Mouse (Mus musculus) thymus, adult 2 months (tissue): ENCODE data around the gene Gm45213. TPM values are rescaled to one million over a fixed set of nuclear protein-coding genes. Genes with fewer than 3 reads are reported as not detected.

ENCODE experiments used
- DNase-seq: peaks from one replicate; pipeline ENCODE4 v3.0.0; 2021
- H3K27ac ChIP-seq: fragments of 200-500 bp; 2 replicates; pipeline ENCODE4 v1.5.1; 2012; ENCODE audit warnings: low read length, control low read depth; ENCODE audit not compliant: control insufficient read depth, insufficient read depth
- H3K27me3 ChIP-seq: fragments of 200-500 bp; 2 replicates; pipeline ENCODE4 v1.6.1; 2012; ENCODE audit warnings: mild to moderate bottlenecking, low read length, moderate library complexity, mixed read lengths; ENCODE audit not compliant: control insufficient read depth, insufficient read depth
- H3K36me3 ChIP-seq: fragments of 200-500 bp; 2 replicates; pipeline ENCODE4 v1.6.1; 2012; ENCODE audit warnings: mild to moderate bottlenecking, low read length, moderate library complexity; ENCODE audit not compliant: control insufficient read depth, insufficient read depth
- H3K4me1 ChIP-seq: fragments of 200-500 bp; replicated peaks from 2 replicates; pipeline ENCODE4 v1.6.1; 2012; ENCODE audit warnings: low read length; ENCODE audit not compliant: control insufficient read depth, insufficient read depth
- H3K4me3 ChIP-seq: fragments of 200-500 bp; 2 replicates; pipeline ENCODE4 v1.5.1; 2012; ENCODE audit warnings: mild to moderate bottlenecking, low read length, control low read depth, moderate library complexity; ENCODE audit not compliant: control insufficient read depth, insufficient read depth
- CTCF ChIP-seq: fragments of 200-500 bp; IDR thresholded peaks from 2 replicates; pipeline ENCODE4 v1.5.1; 2012; ENCODE audit warnings: mild to moderate bottlenecking, control low read depth, low read length, moderate library complexity, borderline replicate concordance; ENCODE audit not compliant: control insufficient read depth, poor library complexity, insufficient read depth; ENCODE audit errors: extremely low read depth
- POLR2A ChIP-seq: fragments of 200-500 bp; IDR thresholded peaks from 2 replicates; pipeline ENCODE4 v1.6.1; 2012; ENCODE audit warnings: mild to moderate bottlenecking, low read length, control low read depth, moderate library complexity; ENCODE audit not compliant: control insufficient read depth, poor library complexity, insufficient read depth; ENCODE audit errors: extremely low read depth
- WGBS: fragments of 180-500 bp; shearing (Covaris S2); methylation state at CpG from one replicate; pipeline ENCODE4 v1.1.7; 2018; 5-methylcytosine and 5-hydroxymethylcytosine counted together
- polyA plus RNA-seq: library from polyadenylated mRNA; depleted of rRNA; stranded (reverse); fragments of >200 nt; gene quantifications from 2 replicates; pipeline ENCODE4 v1.2.3, GENCODE M21; 2012; rRNA removed

The Gm45213 gene
- not detected in 2 replicates for polyA plus RNA-seq

DNA sequence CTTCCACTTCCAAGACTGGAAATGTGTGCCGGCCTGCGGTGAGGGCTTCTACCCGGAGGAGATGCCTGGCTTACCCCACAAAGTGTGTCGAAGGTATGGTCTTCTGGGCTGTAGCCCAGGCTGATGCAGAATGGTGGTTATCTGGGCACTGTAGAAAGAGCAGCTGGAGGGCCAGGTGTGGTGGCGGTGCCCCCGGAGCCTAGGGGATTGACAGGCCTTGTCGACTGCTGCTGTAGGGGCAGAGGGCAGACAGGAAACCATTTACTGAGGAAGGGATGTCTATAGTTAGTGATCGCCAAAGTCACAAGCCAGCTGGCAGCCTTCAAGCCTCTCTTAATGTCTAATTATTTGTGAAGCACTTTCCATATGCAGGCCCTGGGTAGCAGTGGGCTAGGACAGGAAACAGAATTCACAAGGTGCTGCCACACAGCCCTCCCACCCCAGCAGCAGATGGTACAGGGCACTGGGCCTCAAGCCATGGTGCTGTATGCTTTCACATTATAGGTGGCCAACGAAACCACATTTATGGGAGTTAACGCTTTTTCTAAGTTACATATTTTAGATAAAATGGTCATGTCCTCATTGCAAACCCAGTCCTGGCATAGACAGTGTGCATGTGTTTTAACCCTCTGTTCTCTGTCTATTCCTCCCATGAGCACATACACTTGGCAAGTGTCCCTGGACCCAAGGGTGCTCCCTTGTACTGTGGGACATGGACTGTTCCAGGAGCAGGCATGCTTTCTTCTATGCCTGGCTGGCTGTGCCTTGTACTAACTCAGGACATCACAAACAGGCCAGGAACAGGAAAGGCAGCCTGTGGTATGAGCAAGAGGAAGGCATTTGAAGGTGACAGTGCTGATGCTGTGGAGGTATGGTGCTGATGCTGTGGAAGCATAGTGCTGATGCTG lies at the start of gene Gm45213:
TSS of gene Gm45213 (plus strand) at position 51 of the 908 bp plus-strand sequence.
- Histone ChIP-seq H3K36me3 (no peaks in the 10 kb centered on the region), H3K4me3 (no peak within 1 kb of the TSS), H3K4me1 (peaks cover 5% of the 10 kb centered on the region; the same call in 1 of the 2 replicates), H3K27me3 (no peaks in the 10 kb centered on the region), H3K27ac (no peak within 1 kb of the TSS)
- 17% methylated on average over 10 of the region's 10 CpGs for WGBS
- no peak for TF ChIP-seq POLR2A
- no peak for TF ChIP-seq CTCF
- DNase-seq, result peak; percentile 21

DNA sequence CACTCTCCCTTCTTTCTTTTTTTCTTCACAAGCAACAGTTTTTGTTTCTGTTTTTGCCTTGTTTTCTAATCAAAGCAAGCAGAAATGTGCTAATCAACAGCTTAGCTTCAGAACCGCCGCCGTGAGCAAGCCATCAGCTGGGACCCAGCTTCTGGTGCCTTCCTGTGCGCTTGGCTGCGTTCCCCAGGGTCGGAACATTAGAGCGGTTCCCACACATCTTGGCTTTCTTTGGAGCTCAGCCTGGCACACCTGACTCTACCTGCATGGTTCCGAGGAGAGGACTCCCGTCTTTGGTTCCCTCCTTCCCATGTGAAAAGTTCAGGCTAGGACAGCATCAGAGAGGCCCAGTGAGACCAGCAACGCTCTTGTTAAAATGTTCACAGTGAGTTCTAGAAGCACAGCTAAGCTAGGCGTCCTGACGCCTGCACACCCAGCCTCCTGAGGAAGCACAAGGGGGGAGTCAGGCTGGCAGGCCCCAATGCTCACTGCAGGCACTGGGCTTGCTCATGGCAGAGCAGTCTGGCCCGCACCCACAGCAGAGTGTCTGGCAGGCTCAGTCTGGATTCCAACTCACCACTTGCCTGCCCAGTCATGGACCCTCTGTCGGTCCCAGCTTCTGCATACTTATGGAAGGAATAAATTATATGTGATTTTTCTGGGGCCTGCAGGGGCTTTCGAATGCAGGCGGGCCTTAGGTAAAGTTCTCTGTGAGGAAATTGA lies 42.2 kb upstream of the Gm45213 start:
- Histone ChIP-seq H3K36me3 (no peaks in the 10 kb centered on the region), H3K4me1 (no peaks in the 10 kb centered on the region), H3K27me3 (no peaks in the 10 kb centered on the region), H3K4me3 (no peak overlapping the region), H3K27ac (no peak overlapping the region)
- TF ChIP-seq CTCF (no peak), POLR2A (no peak)
- DNase-seq, result no peak
- 94% methylated on average over 16 of the region's 16 CpGs for WGBS

DNA sequence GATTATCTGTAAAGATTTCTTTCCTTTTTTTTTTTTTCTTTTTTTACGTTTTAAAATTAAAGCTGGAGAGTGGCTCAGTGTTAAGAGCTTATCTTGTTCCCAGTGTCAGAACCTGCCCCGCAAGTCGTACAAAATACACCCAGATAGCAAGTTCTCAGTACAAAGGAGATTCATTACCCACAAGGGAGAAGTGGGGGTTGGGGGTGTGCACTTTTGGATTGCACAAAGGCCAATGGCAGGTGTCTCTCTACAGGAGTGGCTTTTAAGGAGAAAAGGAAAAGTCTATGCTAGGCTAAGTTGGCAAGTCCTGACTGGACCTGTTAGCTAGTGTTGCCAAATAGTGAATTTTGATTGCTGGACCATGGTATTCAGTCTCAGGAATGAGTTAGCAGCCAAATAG lies 41.6 kb upstream of the Gm45213 start:
- no peaks in the 10 kb centered on the region for H3K4me1 ChIP-seq
- no peaks in the 10 kb centered on the region for H3K36me3 ChIP-seq
- H3K27ac ChIP-seq, result no peak overlapping the region
- 84% methylated on average over 3 of the region's 3 CpGs for WGBS
- no peaks in the 10 kb centered on the region for H3K27me3 ChIP-seq
- H3K4me3 ChIP-seq, result no peak overlapping the region
- TF ChIP-seq CTCF (no peak), POLR2A (no peak)
- no peak for DNase-seq

DNA sequence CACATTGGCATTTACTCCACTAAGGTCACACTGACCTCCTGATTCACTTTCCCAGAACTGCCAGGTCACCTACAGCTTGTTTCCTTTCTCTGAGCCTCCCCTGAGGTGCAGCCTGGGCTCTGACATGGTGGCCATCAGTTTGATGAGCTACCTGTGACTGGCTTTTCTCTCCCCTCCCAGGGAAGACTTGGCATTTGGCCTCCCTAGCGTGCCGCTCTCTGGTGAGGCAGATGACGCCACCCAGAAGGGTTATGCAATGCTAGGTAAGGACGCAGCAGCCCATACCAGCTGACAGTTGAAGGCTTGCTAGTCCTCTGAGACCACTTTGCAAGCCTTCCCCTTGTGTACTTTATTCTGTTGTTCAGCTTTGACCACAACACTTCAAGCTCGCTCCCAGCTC lies 40.0 kb upstream of the Gm45213 start:
- Histone ChIP-seq H3K4me1 (no peaks in the 10 kb centered on the region), H3K4me3 (no peak overlapping the region), H3K27ac (no peak overlapping the region), H3K36me3 (no peaks in the 10 kb centered on the region), H3K27me3 (no peaks in the 10 kb centered on the region)
- DNase-seq, result no peak
- WGBS, result 90% methylated on average over 5 of the region's 5 CpGs
- TF ChIP-seq CTCF (no peak), POLR2A (no peak)

DNA sequence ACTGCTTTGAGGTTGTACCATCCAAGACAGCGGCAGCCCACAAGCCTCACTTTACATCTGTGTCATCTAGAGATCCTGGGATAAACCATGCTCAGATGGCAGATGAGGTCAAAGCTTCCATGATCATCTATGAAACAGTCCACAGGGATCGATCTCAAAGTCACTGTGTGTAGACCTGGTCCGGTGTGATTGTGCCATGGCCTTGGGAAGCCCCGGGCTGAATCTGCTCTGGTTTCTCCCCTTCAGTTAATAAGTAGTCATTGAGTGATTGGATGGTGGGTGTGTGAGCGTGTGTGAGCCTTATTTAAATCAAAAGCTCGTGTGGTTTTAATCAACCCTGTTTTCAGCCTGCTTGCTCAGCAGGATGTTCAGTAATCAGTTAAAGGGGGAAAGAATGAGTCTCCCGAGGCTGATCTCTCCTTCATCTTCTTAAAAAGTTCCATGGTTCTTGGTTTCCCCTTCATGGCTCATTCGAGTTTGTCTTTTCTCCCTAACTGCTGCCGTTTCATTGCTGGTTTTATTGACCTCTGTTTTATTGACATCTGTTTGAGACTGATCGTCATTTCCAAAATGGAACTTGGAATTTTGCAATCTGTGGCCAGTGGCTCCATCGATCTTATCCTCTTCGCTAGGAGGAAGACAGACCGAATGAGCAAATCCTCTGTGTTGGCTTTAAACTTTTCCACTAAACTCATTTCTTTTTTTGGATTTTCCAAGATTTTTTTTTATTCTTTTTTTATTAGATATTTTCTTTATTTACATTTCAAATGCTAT lies 39.4 kb upstream of the Gm45213 start:
- Histone ChIP-seq H3K27ac (no peak overlapping the region), H3K4me1 (no peaks in the 10 kb centered on the region), H3K4me3 (no peak overlapping the region), H3K27me3 (no peaks in the 10 kb centered on the region), H3K36me3 (no peaks in the 10 kb centered on the region)
- TF ChIP-seq POLR2A (no peak), CTCF (no peak)
- no peak for DNase-seq
- 87% methylated on average over 13 of the region's 13 CpGs for WGBS

DNA sequence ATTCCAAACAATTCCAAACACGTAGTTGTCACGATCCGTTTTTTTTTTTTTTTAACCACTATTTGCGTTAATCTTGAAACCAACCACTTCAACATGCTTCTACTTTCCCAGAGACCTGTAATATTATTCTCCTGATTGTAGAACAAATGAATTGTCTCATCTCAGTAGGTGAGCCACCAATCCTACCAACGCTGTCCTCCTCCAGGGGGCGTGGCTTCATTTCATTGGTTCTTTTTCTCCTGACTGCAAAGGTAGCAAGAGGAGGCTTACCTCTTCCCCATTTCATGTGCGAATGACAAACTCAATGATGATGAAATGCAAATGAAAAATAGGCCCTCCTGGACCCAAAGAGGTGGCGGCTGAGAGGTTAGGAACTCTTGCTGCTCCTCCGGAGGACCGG lies 38.3 kb upstream of the Gm45213 start:
- Histone ChIP-seq H3K4me1 (no peaks in the 10 kb centered on the region), H3K4me3 (no peak overlapping the region), H3K36me3 (no peaks in the 10 kb centered on the region), H3K27me3 (no peaks in the 10 kb centered on the region), H3K27ac (no peak overlapping the region)
- no peak for DNase-seq
- WGBS, result 89% methylated on average over 10 of the region's 10 CpGs
- no peak for TF ChIP-seq POLR2A
- no peak for TF ChIP-seq CTCF
